Mouse (Mus musculus): ENCODE results near the gene Rbms3. TPM values are rescaled to one million over a fixed set of nuclear protein-coding genes. Genes with fewer than 3 reads are reported as not detected.

Gene Rbms3
- polyA plus RNA-seq, 1 experiment = 2.3 TPM

DNA sequence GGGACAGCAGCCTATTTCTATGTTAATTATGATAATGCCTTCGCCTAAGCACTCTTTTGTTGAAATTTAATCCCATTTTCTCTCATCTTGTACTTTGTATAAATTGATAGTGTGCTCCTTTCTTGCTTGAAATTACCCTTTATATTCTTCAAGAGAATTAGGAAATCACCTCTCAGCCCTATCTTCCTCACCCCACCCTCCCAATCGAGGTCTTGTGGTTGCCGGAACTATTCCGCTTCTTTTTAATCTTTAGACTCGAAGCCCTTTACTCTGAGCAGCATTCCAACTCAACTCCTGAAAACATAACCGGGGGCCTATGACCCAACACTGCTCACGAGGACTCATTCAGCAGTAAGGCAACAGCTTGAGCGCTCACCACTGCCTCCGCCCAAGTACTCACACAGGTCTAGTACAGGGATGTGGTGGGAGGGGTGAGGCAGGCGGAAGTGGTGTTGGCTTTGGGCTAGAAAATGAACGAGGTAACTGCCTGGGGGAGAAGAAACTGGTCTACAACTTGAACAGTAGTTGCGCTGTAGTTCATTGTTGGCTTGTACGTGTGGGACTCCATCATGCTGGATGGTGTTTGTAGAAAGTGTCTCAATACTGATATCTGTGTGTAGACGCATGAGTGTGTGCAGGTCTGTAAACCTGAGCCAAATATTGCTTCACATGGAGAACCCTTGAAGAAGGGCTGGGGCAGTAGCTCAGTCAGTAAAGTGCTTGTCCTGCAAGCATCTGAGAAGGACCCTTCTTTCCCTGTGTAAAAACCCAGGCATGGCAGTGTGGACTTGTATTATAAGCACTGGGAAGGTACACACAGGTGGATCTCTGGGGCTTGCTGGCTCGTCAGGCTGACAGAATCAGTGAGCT is 331.8 kb downstream of the Rbms3 start:
- 77% methylated on average over 15 of the region's 15 CpGs for WGBS
- no peak for DNase-seq (ENCODE audit: low read depth, low spot score)

GRCm38 (mm10) chr9:117291066-117291850 is 338.5 kb downstream of the Rbms3 start:
- peak; percentile 2 for DNase-seq (ENCODE audit: low read depth, low spot score)
- WGBS = 79% methylated on average over 15 of the region's 15 CpGs

DNA sequence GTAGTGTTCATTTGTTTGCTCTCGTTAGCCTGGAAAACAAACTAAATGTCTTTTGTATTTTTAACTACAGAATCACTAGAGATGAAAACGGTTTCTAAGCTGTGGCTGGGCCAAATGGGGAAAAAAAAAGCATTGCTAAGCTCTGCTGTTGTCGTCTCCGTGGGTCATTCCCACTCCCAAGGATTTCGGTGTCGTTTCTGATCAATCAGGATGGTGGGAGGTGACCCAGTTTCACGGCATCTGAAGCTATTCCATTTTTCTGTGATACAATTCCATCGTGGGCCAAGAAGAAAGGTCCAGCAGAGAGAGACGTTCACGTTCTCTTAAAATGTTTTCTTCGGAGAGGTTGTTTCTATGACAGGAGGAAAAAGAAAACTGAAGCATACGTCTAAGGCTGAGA is 354.9 kb downstream of the Rbms3 start:
- DNase-seq (ENCODE audit: low read depth, low spot score) = no peak
- WGBS = 84% methylated on average over 12 of the region's 12 CpGs

- no peak for DNase-seq (ENCODE audit: low read depth, low spot score)
- WGBS = 85% methylated on average over 5 of the region's 5 CpGs
Measured at GRCm38 (mm10) chr9:117259614-117260013, 370.1 kb downstream of the Rbms3 start.

GRCm38 (mm10) chr9:117253361-117253760 is 376.4 kb downstream of the Rbms3 start:
- WGBS = 71% methylated on average over 11 of the region's 11 CpGs
- no peak for DNase-seq (ENCODE audit: low read depth, low spot score)

GRCm38 (mm10) chr9:117252411-117252861 is 377.3 kb downstream of the Rbms3 start:
- 2% methylated on average over 10 of the region's 10 CpGs for WGBS
- DNase-seq (ENCODE audit: low read depth, low spot score) = no peak

- no peak for DNase-seq (ENCODE audit: low read depth, low spot score)
- WGBS = 1% methylated on average over 29 of the region's 29 CpGs
Measured at GRCm38 (mm10) chr9:117251521-117252368, 378.0 kb downstream of the Rbms3 start.

- DNase-seq (ENCODE audit: low read depth, low spot score) = no peak
- 26% methylated on average over 2 of the region's 2 CpGs for WGBS
Measured at GRCm38 (mm10) chr9:117250831-117251165, 378.9 kb downstream of the Rbms3 start.

DNA sequence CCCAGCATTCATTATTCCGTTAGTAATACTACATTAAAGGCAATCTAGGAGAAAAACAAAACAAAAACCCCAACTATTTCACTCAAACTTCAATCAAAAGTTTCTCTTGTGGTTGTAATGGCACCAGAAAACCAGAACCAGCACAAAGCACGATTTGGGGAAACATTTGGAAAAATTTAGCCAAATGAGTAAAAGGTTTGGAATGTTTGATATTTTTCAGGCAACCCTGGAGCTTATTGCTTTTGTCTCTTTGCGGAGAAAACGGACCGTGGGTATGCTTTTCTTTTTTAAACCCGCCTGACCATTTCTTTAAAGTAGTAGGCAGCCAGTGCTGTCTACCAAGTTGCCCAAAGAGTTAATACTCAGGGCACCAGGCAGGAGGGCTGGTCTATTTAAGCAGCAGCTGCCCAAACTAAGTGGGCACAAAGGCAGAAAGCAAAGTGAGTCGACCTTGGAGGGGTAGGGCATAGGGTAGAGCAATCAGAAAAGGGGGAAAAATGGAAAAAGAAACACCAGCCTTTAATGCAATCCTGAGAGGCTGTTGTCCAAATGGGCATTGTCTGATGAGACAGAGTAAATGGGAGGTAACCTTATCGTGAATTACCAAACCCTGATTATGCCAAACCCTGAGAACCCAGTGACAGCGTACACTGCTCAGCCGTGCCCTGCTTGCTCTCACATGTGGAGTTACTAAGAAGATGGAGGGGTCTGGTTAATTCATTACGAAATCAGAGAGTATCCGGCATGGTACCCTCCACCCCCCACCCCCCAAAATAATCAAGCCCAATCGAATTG is 379.5 kb downstream of the Rbms3 start:
- no peak for DNase-seq (ENCODE audit: low read depth, low spot score)
- 42% methylated on average over 13 of the region's 13 CpGs for WGBS

DNA sequence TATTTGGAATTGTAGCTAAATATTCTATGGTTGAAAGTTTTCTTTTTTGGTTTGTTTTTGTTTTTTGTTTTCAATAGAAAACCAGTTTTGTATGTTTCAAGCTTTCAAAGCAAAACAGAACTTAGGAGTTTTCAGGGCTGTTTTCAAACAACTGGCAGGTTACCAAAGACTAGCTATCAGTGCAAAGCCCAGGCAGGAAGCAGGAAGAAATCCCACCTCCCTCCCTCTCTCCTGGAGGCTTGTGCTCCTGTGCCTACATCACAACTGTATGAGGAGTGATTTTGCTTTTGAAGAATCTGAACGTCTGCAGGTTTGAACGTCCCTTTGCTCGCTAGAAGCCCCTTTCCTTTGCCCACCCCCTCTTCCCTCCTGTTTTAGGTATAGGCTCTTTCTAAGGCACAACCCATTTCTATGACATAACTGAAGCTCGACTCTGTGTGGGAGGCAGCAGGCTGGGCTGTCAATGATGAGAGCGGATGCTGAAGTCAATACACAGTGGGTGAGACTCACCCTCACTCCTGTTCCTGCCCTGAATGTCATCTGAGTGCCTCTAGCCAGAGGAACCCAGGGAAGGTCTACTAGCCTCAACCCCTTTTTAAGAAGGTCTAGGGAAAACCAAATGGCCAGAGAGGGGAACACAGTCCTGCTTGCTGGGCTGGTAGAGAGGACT is 382.3 kb downstream of the Rbms3 start:
- 15% methylated on average over 5 of the region's 5 CpGs for whole genome bisulfite sequencing

GRCm38 (mm10) chr9:117246173-117246572 is 383.5 kb downstream of the Rbms3 start:
- 83% methylated on average over 12 of the region's 12 CpGs for WGBS

More for the DNA sequence above, 382.3 kb downstream of the Rbms3 start:
- no peak for DNase-seq (ENCODE audit: low read depth, low spot score)

DNA sequence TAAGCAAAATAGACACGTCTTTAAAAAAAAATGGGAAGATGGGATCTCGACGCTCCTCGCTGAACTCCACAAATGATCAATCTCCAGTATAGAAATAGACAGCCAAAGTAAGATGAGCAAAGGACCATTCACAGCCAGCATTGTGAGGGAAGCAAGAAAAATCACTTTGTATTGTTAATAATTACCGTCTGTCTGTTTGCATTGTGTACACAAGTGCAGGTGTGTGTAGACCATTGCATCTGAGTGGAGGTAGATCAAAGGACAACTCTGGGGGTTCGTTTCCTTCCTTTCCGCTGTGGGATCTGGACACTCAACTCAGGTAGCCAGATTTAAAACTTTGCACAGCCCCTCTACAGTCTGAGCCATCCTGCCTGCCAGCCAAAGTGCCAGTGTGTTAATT is 386.3 kb downstream of the Rbms3 start:
- no peak for DNase-seq (ENCODE audit: low read depth, low spot score)
- WGBS = 40% methylated on average over 7 of the region's 7 CpGs

More at GRCm38 (mm10) chr9:117246173-117246572, 383.5 kb downstream of the Rbms3 start:
- DNase-seq (ENCODE audit: low read depth, low spot score) = no peak

- WGBS = 71% methylated on average over 6 of the region's 6 CpGs
- no peak for DNase-seq (ENCODE audit: low read depth, low spot score)
Measured at GRCm38 (mm10) chr9:117234726-117235075, 395.0 kb downstream of the Rbms3 start.

DNA sequence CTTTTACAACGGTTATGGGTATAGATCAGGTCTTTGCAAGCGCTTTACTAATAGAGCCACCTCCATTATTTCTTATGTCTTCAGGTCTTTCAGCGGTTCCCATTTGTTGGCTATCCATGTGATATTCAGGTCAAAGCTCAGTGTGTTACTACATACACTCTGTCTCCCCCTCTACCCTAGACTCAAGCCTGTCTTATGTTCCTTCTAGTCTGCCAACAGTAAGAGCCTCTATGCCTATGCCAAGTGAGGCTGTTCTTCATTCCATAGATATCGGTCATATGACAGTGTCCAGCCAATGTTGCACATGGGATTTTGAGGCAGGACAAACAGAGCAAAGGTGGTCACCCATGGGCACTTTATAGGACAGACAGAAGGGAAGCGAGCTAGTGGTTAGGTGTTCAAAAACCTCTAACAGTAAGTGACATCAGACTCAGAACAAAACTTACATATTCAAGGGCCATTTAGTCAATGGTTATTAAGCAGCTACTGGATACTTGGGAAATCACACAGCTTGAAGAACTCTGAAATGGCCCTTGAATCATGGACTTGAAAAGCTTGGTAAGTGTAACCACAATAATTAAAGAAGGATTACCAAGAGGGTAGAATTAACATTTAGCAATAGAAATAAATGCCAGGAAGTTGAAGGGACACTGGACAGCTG is 395.5 kb downstream of the Rbms3 start:
- WGBS = 82% methylated on average over 5 of the region's 5 CpGs
- no peak for DNase-seq (ENCODE audit: low read depth, low spot score)

GRCm38 (mm10) chr9:117222741-117223140 is 407.0 kb downstream of the Rbms3 start:
- 76% methylated on average over 8 of the region's 8 CpGs for WGBS
- DNase-seq (ENCODE audit: low read depth, low spot score) = no peak

DNA sequence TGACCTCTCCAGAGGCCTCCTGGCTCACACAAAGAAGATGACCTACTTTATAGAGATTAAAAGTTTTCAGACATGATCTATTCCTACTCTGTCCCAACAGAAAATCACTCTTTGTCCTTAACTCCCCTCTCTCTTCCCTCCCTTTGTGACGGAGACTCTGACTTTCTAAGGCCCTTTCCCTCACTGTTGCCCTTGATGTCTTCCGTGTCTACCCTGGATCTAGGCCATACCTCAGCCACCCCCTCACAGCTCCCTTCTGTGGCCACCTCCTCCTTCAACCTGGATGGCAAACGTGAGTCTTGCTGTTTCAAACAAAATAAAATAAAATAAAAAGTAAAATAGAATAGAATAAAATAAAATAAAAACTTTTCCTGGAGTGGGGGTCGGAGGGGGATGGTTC is 408.2 kb downstream of the Rbms3 start:
- no peak for DNase-seq (ENCODE audit: low read depth, low spot score)
- 75% methylated on average over 4 of the region's 4 CpGs for WGBS

- WGBS = 80% methylated on average over 9 of the region's 9 CpGs
- no peak for DNase-seq (ENCODE audit: low read depth, low spot score)
Measured at GRCm38 (mm10) chr9:117216026-117216755, 413.5 kb downstream of the Rbms3 start.

Data from large intestine, adult 2 months (tissue).